Mouse (Mus musculus) neural tube, embryonic 13.5 days (tissue): ENCODE data around the gene Tspear. TPM values are rescaled to one million over a fixed set of nuclear protein-coding genes. Genes with fewer than 3 reads are reported as not detected.
A peak's percentile ranks its signal among the peaks of the same experiment; 100 is the strongest.

ENCODE experiments used
- ATAC-seq: fragments of 200-750 bp; cut with Nextera tagmentation; 2 replicates; pipeline ENCODE4 v1.8.0; 2017; ENCODE audit warnings: low read depth, mild to moderate bottlenecking, moderate TSS enrichment, moderate library complexity
- H3K27ac ChIP-seq: fragments of 300-500 bp; sonication (generic); replicated peaks from 2 replicates; pipeline ENCODE4 v1.5.1; 2015; ENCODE audit warnings: moderate library complexity, mild to moderate bottlenecking, inconsistent platforms
- H3K27me3 ChIP-seq: fragments of 300-500 bp; sonication (generic); 2 replicates; pipeline ENCODE4 v1.6.1; 2015; ENCODE audit warnings: mild to moderate bottlenecking, inconsistent platforms
- H3K36me3 ChIP-seq: fragments of 300-500 bp; sonication (generic); 2 replicates; pipeline ENCODE4 v1.6.1; 2015; ENCODE audit warnings: mild to moderate bottlenecking, inconsistent platforms
- H3K4me1 ChIP-seq: fragments of 300-500 bp; sonication (generic); replicated peaks from 2 replicates; pipeline ENCODE4 v1.6.1; 2015; ENCODE audit warnings: inconsistent platforms
- H3K4me2 ChIP-seq: fragments of 300-500 bp; sonication (generic); 2 replicates; pipeline ENCODE4 v1.6.1; 2015; ENCODE audit warnings: inconsistent platforms, mild to moderate bottlenecking, moderate library complexity
- H3K4me3 ChIP-seq: fragments of 300-500 bp; sonication (generic); 2 replicates; pipeline ENCODE4 v1.5.1; 2015; ENCODE audit warnings: mild to moderate bottlenecking, inconsistent platforms
- H3K9ac ChIP-seq: fragments of 300-500 bp; sonication (generic); 2 replicates; pipeline ENCODE4 v1.6.1; 2015; ENCODE audit warnings: moderate library complexity, mild to moderate bottlenecking, inconsistent platforms
- H3K9me3 ChIP-seq: fragments of 300-500 bp; sonication (generic); 2 replicates; pipeline ENCODE4 v1.6.1; 2016; ENCODE audit warnings: inconsistent platforms
- WGBS: fragments of 180-500 bp; shearing (Covaris S2); methylation state at CpG from one replicate; pipeline ENCODE4 v1.1.7; 2015; 5-methylcytosine and 5-hydroxymethylcytosine counted together
- polyA plus RNA-seq: library from polyadenylated mRNA; unstranded; fragments of >200 nt; fragmentation: Nextera tagmentation; extraction: Ambion mirVana; gene quantifications from 2 replicates; pipeline ENCODE4 v1.2.1, GENCODE M21; 2015

The Tspear gene
- polyA plus RNA-seq, 1 experiment from 2014 or later, result 2.0 TPM

DNA sequence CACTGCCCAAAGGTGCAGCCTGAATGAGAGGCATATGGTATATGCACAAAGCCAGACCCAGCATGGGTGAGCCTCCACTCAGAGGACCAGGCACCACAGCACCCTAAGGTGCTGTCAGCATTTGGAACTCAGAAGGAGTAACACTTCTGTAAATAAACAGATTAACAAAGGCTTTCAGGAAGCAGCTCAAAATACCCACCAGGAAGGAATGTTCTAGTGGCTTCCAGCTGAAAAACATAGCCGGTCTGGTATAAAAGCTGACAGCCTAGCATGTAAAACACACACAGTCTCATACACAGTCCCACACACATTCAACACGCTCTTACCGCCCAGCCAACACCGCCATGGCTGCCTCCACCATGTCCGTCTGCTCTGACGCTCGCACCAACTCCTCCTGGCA is 175.3 kb downstream of the Tspear start, which contains the start of gene Gm3285:
TSS of gene Gm3285 (plus strand) at position 301 of the 400 bp plus-strand sequence.
- Histone ChIP-seq H3K9ac (no peak within 1 kb of the TSS), H3K4me1 (0 out of 2 replicates have a peak, but pooled peaks cover 5% of the 10 kb centered on the region), H3K4me3 (no peak within 1 kb of the TSS), H3K27me3 (no peaks in the 10 kb centered on the region), H3K36me3 (no peaks in the 10 kb centered on the region), H3K27ac (no peak within 1 kb of the TSS), H3K4me2 (no peak within 1 kb of the TSS), H3K9me3 (no peaks in the 10 kb centered on the region)
- 46% methylated on average over 7 of the region's 7 CpGs for whole genome bisulfite sequencing
- no peak for ATAC-seq

DNA sequence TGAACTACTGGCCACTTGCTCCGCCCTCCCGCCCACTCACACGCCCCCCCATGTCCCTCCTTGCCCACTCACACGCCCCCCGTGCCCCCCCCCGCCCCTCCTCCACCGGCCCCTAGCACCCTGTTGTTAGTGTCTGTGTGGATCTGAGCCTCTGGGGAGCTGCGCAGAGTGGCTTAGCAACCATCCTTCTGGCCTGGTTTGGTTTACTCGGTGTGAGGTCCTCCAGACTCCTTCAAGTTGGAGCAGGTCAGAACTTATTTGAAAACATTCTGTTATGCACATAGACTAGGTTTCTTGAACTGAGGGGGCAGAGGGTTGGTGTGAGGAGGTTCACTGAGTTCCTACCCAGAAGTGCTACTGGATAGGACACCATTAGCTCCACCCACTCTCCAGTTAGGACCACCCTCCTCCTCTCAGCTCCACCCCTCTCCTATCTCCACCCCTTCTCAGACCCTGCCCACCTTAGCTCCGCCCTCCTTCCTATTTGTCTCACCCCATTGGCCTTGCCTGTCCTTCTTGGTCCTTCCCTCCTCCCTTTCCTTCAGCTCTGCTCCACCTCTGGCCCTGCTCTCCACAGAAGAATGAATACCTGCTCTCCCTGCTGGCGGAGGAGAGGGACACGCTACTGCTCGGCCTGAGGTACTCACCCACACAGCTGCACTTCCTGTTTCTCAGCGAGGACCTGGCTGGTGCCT is 177.8 kb downstream of the Tspear start:
- Histone ChIP-seq H3K9me3 (no peaks in the 10 kb centered on the region), H3K4me2 (peak overlapping the region; percentile 43), H3K4me3 (peak overlapping the region; percentile 17; the same call in 1 of the 2 replicates), H3K27ac (no peak overlapping the region), H3K9ac (peak overlapping the region; percentile 45; the same call in 1 of the 2 replicates), H3K27me3 (no peaks in the 10 kb centered on the region), H3K36me3 (no peaks in the 10 kb centered on the region), H3K4me1 (0 out of 2 replicates have a peak, but pooled peaks cover 5% of the 10 kb centered on the region)
- peak; percentile 76 for ATAC-seq
- 38% methylated on average over 12 of the region's 14 CpGs for WGBS

DNA sequence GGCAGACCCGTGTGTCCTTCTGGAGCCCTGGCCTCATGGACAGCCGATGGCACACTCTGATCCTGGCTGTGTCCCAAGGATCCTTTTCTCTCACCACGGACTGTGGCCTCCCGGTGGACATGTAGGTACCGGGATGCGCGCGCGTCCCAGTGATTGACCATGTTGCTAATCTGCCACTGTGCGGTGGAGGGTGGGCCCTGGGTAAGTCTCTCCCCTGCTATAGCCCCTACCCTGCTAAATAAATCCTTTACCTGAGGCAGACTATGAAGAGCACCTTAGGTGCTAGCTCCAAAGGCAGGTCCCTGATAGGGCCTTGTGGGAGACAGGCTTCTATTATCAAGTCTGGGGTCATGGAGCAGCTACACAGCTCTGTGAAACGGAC is 178.4 kb downstream of the Tspear start:
- Histone ChIP-seq H3K27ac (no peak overlapping the region), H3K4me1 (0 out of 2 replicates have a peak, but pooled peaks cover 5% of the 10 kb centered on the region), H3K27me3 (no peaks in the 10 kb centered on the region), H3K4me3 (peak overlapping the region; percentile 17; the same call in 1 of the 2 replicates), H3K4me2 (peak overlapping the region; percentile 43), H3K36me3 (no peaks in the 10 kb centered on the region), H3K9me3 (no peaks in the 10 kb centered on the region), H3K9ac (peak overlapping the region; percentile 45; the same call in 1 of the 2 replicates)
- no peak for ATAC-seq
- WGBS, result 44% methylated on average over 11 of the region's 11 CpGs

GRCm38 (mm10) chr10:77867546-77867945 is 181.2 kb downstream of the Tspear start:
- H3K9me3 ChIP-seq, result no peaks in the 10 kb centered on the region
- 0 out of 2 replicates have a peak, but pooled peaks cover 5% of the 10 kb centered on the region for H3K4me1 ChIP-seq
- no peaks in the 10 kb centered on the region for H3K27me3 ChIP-seq
- H3K4me3 ChIP-seq, result no peak overlapping the region
- H3K4me2 ChIP-seq, result no peak overlapping the region
- no peak overlapping the region for H3K27ac ChIP-seq
- ATAC-seq, result no peak
- 35% methylated on average over 1 of the region's 1 CpGs for WGBS
- no peaks in the 10 kb centered on the region for H3K36me3 ChIP-seq
- H3K9ac ChIP-seq, result no peak overlapping the region

GRCm38 (mm10) chr10:77869651-77870050 is 183.3 kb downstream of the Tspear start:
- Histone ChIP-seq H3K27me3 (no peaks in the 10 kb centered on the region), H3K4me3 (no peak overlapping the region), H3K27ac (no peak overlapping the region), H3K36me3 (no peaks in the 10 kb centered on the region), H3K4me1 (0 out of 2 replicates have a peak, but pooled peaks cover 3% of the 10 kb centered on the region), H3K4me2 (no peak overlapping the region), H3K9ac (no peak overlapping the region), H3K9me3 (no peaks in the 10 kb centered on the region)
- ATAC-seq, result no peak
- 93% methylated on average over 7 of the region's 7 CpGs for WGBS

DNA sequence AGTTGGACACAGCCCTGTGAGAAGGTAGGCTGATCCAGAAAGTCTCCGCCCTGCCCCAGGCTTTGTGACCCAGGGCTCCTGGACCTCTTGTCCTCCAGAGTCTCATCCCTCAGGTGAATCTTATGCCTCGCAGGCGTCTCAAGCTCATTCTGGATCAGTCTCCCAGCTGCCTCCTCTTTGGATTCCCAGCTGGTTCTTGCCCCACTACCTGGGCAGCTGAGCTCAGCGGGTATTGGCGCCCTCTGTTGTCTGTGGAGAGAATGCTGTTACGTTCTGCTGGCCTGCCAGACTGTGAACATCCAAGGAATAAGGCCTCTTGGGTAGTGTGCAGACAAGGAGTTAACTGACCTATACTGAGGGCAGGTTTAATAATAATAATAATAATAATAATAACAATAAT is 192.6 kb downstream of the Tspear start:
- 61% methylated on average over 6 of the region's 6 CpGs for WGBS
- no peak overlapping the region for H3K4me3 ChIP-seq
- no peak overlapping the region for H3K4me2 ChIP-seq
- H3K27ac ChIP-seq, result no peak overlapping the region
- H3K9me3 ChIP-seq, result no peaks in the 10 kb centered on the region
- H3K27me3 ChIP-seq, result no peaks in the 10 kb centered on the region
- no peaks in the 10 kb centered on the region for H3K36me3 ChIP-seq
- no peaks in the 10 kb centered on the region for H3K4me1 ChIP-seq
- no peak overlapping the region for H3K9ac ChIP-seq
- no peak for ATAC-seq

DNA sequence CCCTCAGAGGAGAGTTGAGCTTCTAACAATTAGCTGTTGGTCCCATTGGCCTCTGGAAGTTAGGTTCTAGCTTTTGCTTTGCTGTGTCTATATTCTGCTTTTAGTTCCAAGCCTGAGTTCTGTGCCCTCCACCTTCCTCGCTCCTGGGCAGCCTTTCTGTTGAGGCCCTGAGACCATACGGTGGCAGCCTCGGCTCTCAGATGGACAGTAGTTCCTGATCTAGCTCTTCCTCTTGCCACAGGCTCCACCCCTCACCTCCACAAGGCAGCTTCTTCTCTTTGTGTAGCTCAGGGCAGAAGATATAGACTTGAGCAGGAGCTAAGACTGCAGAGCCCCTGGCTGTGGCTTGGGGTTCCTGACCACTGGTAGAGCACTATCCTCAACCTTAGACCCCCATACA is 193.9 kb downstream of the Tspear start:
- Histone ChIP-seq H3K9me3 (no peaks in the 10 kb centered on the region), H3K9ac (no peak overlapping the region), H3K4me2 (no peak overlapping the region), H3K27ac (no peak overlapping the region), H3K36me3 (no peaks in the 10 kb centered on the region), H3K4me3 (no peak overlapping the region), H3K27me3 (no peaks in the 10 kb centered on the region), H3K4me1 (no peaks in the 10 kb centered on the region)
- WGBS, result 82% methylated on average over 3 of the region's 3 CpGs
- ATAC-seq, result no peak

- WGBS, result 85% methylated on average over 5 of the region's 5 CpGs
- Histone ChIP-seq H3K4me3 (no peak overlapping the region), H3K27ac (no peak overlapping the region), H3K4me2 (no peak overlapping the region), H3K9ac (no peak overlapping the region), H3K9me3 (no peaks in the 10 kb centered on the region), H3K27me3 (no peaks in the 10 kb centered on the region), H3K4me1 (no peaks in the 10 kb centered on the region), H3K36me3 (no peaks in the 10 kb centered on the region)
- no peak for ATAC-seq
These were observed 196.2 kb downstream of the Tspear start for GRCm38 (mm10) chr10:77882553-77882952.

DNA sequence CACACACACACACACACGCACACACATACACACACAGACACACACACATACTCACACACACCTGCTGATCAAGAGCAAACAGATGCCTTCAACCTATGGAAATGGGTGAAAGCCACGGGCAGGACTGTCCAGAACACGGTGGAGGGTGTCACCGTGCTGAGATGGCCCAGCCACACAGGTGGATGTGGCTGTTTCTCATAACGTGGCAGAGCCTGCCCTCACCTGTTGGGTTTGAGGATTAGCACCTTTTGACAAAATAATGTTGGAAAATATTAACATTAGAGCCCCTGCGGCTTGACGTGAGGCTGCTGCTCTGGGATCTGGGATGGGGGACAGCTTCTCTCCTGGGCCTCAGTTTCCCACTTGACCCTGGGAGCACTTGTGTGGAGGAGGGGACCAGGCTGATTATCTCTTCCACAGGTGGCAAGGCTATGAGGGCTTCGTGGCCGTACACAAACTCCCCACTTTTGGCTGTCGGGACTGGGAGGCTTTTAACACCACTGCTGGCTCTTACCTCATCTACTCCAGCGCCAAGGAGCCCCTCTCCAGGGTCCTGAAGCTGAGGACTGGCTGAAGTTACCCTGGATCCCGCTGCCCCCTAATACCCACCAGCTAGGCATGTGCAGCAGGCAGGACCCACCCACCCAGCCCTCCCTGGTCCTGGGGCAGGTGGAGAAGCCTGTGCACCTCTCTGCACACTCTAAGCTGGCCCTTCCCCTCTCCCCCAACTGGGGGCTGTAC is 199.8 kb downstream of the Tspear start:
- no peaks in the 10 kb centered on the region for H3K4me1 ChIP-seq
- no peaks in the 10 kb centered on the region for H3K27me3 ChIP-seq
- H3K27ac ChIP-seq, result no peak overlapping the region
- no peak for ATAC-seq
- H3K4me2 ChIP-seq, result no peak overlapping the region
- no peaks in the 10 kb centered on the region for H3K36me3 ChIP-seq
- no peak overlapping the region for H3K9ac ChIP-seq
- H3K9me3 ChIP-seq, result no peaks in the 10 kb centered on the region
- WGBS, result 59% methylated on average over 12 of the region's 12 CpGs
- no peak overlapping the region for H3K4me3 ChIP-seq

- H3K9ac ChIP-seq, result no peak overlapping the region
- H3K27me3 ChIP-seq, result no peaks in the 10 kb centered on the region
- no peak for ATAC-seq
- H3K9me3 ChIP-seq, result no peaks in the 10 kb centered on the region
- no peak overlapping the region for H3K4me2 ChIP-seq
- no peak overlapping the region for H3K27ac ChIP-seq
- H3K4me3 ChIP-seq, result no peak overlapping the region
- H3K36me3 ChIP-seq, result no peaks in the 10 kb centered on the region
- H3K4me1 ChIP-seq, result no peaks in the 10 kb centered on the region
- 92% methylated on average over 8 of the region's 8 CpGs for WGBS
These were observed 204.7 kb downstream of the Tspear start for GRCm38 (mm10) chr10:77890987-77891565.

DNA sequence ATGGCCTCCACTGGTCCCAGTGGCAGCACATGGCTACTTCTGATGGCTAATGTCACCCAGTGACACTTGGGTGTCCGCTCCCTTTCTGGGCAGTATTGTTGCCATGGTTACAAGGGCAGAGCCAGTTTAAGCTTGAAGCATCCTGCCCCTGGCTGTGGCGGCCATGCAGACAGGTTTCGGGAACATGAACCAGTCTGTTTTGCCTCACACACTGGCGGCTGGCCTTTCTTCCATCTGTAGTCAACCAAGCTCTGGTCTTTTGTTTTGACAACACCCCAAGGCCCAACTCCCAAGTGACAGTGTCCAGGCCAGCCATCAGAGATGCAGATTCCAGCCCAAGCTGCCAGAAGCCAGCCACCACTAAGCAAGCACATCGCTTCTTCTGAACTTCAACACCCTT is 209.2 kb downstream of the Tspear start:
- H3K27me3 ChIP-seq, result no peaks in the 10 kb centered on the region
- H3K4me3 ChIP-seq, result no peak overlapping the region
- no peak overlapping the region for H3K27ac ChIP-seq
- no peak overlapping the region for H3K9ac ChIP-seq
- WGBS, result 62% methylated on average over 5 of the region's 5 CpGs
- no peak for ATAC-seq
- H3K36me3 ChIP-seq, result no peaks in the 10 kb centered on the region
- no peaks in the 10 kb centered on the region for H3K4me1 ChIP-seq
- no peaks in the 10 kb centered on the region for H3K9me3 ChIP-seq
- no peak overlapping the region for H3K4me2 ChIP-seq

DNA sequence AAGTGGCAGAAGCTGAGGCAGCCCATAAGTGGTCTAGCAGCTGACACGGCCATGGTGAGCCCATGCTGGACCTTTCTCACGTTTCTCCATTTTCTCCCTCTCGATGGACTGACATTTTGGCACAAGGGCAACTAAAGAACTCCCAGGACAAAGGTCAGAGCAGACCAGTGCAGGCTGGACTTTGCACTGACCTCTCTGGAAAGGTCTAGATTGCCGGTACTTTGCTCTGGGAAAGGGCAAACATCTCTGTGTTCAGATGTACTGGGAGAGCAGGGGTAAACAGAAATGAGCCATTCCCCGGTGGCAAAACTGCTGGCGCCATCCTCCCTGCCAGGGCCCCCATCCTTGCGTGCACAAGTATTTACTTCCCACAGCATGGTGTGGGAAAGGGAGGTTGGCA is 213.8 kb downstream of the Tspear start:
- ATAC-seq, result no peak
- Histone ChIP-seq H3K27me3 (peaks cover 8% of the 10 kb centered on the region), H3K9me3 (no peaks in the 10 kb centered on the region), H3K4me2 (no peak overlapping the region), H3K4me3 (no peak overlapping the region), H3K9ac (no peak overlapping the region), H3K27ac (no peak overlapping the region), H3K4me1 (peaks cover 23% of the 10 kb centered on the region), H3K36me3 (no peaks in the 10 kb centered on the region)
- WGBS, result 76% methylated on average over 7 of the region's 7 CpGs
